Mouse (Mus musculus): ENCODE results near the gene Ift172.

Ift172 gene

DNA sequence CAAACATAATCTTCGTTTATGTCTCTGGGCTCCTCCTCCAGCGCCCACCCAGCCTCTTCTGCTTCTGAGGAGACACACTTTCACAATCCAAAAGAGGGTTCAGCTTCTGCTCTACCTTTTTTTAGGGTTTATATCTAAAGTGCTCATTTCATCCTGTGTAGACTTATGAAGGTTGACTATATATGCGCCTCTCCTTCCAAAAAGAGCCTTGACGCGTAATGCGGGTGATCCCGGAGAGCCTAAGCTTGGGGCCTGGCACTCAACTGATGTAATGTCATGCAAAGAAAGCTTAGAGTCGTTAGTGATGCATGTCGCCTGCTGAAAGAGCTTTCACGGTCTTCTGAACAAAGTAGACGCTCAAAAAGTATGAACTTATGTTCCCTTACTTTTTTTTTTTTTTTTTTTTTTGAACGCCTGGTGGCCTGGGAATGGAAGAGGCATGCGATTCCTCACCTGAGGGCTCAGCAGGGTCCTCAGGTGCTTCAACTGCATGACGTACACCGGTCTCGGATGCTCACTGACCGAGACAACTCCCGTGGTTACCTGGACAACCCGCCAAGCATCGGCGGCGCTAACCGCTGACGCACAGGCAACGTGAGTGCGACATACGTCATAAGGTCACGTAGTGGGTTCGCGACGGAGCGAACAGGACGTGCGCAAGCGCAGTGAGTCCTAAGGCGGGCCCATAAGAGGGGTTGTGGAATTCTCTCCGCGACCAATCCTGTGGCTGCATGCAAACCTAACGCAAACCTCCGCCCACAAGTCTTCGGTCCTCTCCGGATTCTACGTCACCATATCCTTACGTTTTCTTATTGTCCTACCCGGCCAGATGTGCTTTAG is at the start of gene Ift172:
Gene Ift172 (minus strand): TSS at position 596 of the 840 bp plus-strand sequence.
- DNase-seq, result peak; percentile 98

DNA sequence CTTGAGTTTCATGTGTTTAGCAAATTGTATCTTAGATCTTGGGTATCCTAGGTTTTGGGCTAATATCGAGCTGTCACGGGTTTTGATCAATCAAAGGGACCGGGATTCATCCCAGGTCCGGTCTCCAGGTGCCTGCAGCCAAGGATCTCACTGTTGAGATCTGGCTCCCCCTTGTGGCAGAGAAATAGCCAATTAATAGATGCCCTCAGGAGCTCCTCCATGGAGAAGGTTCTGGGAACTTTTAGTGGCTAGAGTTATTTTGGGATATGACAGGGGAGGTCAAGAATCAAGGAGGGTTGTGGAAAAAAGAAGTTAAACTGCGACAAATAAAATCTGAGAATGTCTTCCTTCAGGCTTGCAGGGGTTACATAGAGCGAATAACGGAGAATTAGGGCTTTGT is 37.3 kb upstream of the Ift172 start:
- peak; percentile 79 to 82 for DNase-seq

DNA sequence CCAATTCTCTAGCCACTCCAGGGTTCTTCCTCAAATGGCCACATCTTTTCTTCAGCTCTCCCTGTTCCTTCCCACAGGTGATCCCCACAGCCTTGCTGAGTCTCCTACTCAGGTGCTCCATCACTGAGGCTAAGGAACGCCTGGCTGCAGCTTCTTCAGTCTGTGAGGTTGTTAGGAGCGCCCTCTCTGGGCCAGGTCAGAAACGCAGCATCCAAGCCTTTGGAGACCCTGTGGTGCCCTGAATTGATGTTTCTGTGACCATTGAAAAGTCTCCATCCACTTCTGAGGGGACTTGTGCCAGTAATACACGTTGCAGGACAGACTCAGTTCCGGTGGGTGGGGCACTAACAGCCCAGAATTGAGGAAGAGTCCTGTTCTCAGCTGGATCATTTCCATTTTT is 35.9 kb upstream of the Ift172 start:
- peak; percentile 8 to 50 for DNase-seq

DNA sequence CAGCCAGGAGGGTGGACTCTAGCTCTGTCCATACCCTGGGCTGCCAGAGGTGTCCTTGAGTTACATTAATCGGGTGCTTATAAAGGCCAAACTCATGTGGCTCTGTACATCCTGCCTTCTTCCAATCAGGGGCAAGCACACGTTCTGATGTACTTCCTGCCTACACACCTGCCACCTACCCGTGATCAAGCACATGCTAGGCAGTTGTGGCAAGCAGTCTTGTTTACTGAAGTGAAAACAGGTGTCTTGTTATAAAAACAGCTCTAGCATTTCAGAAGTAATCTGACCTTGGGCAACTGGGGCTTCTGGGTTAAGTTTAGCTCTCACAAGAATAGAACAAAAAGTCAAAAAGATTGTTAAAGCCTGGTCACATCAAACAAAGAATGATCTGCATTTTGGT is 33.2 kb upstream of the Ift172 start:
- DNase-seq, result no peak

DNA sequence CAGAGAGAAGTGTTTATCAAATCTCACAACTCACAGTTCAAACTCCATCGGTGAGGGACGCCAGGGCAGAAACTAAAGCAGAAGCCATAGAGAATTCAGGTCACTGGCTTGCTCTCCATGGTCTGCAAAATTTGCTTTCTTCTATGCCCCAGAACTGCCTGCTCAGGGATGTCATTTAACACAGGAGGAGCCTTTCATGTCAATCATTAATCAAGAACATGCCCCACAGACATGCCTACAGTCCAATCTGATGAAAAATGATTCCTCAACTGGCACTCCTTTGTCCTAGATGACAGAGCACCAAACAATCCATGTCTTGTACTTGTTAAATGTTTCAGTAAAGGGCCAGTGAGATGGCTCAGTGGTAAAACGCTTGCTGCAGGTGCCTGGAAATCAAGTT is 31.9 kb upstream of the Ift172 start:
- peak; percentile 19 to 36 for DNase-seq

DNA sequence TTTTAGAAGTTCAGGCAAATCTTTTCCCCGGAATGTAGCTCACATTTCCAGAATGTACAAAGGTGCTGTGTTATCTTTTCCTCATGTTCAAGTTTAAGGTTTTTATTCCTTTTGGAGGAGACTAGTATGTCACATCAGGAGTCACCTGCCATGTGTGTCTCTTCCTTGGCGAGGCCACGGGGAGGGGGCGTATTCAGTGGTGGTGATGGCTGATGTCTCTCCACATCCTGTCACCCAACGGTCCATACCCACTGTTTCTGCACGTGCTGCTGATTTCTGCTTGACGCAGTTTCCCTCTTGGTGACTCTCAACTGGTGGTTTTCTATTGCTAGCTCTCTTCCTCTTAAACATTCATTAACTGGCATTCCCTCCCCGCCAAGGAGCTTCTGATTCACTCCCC is 21.9 kb upstream of the Ift172 start:
- no peak for DNase-seq

DNA sequence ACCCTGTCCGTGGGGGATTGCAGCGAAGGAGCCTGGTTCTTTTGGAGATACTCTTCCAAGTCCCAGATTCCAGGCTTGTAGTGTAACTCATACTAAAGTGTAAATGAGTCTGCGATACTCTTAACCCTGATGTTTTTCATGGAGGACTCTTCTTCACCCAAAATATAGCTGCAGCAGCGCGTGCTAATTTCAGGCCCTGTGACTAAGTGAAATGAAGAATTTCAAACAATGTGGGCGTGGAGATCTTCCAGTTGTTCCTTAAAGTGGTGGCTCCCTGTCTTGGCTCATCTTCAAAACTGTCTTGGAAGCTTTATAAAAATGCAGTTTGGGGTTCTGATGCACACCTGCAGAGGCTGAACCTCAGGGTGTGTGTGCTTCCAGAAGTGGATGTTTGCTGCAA is 12.2 kb upstream of the Ift172 start:
- no peak for DNase-seq

DNA sequence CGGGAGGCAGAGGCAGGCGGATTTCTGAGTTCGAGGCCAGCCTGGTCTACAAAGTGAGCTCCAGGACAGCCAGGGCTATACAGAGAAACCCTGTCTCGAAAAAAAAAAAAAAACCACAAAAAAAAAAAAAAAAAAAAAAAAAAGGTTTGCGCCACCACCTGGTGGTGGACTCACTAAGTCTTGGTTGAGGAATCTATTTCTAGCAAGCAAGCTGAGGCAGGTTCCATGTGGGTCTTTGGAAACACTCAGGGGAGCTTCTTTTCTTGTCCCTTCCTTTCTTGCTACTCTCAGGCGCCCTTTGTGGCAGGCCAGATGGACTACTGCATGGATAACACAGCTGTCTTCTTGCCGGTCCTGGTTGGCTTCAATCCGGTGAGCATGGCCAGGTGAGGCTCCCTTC is 10.9 kb upstream of the Ift172 start:
- no peak for DNase-seq

DNA sequence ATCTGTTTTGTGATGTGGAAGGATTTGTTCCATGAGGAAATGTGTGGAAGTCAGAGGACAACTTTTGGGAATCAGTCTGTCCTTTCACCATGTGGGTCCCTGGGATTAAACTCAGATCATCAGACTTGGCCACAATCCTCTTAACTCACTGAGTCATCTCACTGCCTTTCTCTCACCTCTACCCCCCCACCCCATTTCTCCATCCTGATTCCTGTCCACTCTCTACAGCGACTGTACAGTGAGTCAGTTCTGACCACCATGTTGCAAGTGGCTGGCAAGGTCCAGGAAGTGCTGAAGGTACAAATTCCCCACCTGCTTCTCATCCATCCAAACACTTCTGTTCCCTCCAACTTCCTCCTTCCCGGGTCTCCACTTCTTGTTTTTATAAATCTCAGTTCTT is 7.6 kb upstream of the Ift172 start:
- DNase-seq, result no peak

DNA sequence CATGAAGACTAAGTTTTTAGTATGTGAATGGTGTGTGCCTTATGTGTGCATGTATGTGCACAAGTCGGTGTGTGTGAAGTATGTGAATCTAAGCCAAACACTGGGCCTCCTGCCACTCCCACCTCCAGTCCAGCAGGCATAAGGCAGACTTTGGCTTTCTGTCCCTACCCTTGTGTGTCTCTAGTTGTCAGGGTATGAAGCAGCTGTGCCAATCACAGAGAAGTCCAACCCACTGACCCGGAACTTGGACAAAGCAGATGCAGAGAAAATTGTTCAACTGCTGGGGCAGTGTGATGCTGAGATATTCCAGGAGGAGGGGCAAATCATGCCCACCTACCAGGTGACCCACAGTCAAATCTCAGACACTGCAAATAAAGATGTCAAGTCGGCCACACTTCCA is 7.1 kb upstream of the Ift172 start:
- DNase-seq, result peak; percentile 20 to 44

DNA sequence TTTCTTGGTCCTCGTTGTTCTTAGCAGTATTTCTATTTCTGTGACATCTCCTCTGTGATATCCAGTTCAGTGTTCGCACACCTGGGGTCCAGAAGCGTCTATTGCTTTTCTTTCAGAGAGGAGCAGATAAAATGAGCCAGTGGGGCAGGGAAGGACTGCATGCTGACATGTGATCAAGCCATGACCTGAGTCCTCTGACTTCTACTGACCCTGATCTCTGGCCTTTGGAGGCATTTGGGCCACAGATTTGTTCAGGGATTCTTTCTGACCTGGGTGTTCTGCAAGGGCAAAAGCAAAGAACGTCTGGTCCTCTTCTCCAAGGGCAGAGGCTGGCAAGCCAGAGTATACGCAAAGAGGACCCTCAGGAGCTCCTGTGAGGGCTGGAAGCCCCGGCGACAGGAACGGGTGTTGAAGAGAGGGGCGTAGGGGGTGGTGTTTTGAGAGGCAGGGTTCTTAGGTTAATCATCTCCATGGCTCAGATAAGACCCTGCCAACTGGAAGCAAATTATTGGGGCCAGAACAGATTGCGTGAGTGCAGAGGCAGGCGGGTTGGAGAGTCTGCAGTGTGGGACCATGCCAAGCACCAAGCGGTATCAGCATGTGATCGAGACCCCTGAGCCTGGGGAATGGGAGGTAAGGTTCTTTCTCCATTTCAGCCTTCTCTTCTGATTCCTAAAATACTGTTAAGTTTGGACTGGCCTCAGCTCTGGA is 6.3 kb upstream of the Ift172 start, which contains the start of gene Gckr:
Gene Gckr (plus strand): TSS at position 397 of the 711 bp plus-strand sequence.
- no peak for DNase-seq

DNA sequence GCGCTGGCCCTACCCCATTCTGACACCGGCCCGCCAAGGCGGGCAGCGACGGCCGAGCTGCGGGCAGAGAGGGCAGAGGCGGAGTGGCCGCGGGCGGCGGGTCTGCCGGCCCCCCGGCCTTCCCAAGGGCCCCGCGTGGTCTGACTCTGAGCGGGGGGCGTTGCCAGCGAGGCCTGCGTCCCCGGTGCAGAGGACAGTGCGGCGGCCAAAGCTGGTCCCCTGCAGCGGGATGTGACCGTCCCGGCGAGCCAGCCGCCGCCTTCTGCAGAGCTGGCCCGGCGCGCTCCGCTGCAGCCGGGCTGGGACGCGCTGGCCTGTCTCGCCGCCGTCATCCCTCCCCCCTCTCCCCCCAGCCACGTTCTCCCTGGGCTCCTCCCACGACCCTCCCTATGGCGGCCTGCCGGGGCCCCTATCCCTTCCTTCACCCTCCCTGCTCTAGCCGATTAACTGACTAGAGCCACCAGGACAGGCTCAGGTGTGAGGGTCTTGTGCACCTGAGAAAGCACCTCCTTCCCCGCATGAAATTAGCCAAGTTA is 4.8 kb upstream of the Ift172 start, which contains the start of gene Fndc4:
Gene Fndc4 (minus strand): TSS at position 475 of the 536 bp plus-strand sequence.
- DNase-seq, result peak in 1 of 2 experiments; percentile 60

DNA sequence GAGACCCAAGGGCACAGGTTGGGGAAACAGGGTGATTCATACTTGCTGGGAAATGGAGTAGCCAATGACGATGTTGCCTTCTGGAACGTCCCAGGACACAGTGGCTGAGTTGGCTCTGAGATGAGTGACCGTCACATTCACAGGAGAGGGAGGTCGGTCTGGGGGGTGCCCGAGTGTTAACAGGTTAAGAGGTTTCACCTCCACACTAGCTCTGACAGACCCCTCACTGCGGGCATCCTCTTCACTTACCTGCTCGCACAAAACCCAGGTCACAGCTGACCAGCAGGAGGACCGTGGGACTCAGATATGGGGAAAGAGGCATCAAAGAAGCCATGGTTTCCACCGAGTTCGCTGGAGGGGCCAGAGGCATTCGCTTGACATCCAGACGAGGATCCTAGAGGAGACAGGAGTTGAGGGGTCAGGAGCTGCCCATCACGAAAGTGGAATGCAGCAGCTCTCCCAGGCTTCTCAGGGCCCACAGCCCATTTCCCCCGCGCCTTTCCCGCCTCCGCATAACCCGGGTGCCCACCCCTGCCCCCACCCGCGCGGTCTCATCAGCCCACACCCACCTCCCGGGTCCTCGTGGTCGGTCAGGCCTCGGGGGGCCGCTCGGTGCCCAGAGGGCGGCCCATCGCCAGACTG is 4.2 kb upstream of the Ift172 start:
- peak in 1 of 2 experiments; percentile 11 for DNase-seq

DNA sequence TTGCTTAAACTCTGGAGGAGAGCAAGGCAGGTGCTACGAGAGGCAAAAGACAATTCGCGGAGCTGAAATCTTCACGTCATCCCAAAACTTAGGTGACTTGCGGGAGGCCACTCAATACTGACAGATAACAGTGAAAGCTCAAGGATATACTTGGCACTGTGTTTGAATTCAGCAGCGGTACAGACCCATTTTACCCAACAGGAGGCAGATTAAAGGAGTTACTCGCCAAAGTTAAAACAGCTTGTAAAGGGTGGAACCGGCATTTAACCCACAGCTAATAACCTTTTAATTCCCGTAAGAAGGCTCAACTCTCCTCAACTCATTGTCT is 409 bp upstream of the Ift172 start:
- no peak for DNase-seq

DNA sequence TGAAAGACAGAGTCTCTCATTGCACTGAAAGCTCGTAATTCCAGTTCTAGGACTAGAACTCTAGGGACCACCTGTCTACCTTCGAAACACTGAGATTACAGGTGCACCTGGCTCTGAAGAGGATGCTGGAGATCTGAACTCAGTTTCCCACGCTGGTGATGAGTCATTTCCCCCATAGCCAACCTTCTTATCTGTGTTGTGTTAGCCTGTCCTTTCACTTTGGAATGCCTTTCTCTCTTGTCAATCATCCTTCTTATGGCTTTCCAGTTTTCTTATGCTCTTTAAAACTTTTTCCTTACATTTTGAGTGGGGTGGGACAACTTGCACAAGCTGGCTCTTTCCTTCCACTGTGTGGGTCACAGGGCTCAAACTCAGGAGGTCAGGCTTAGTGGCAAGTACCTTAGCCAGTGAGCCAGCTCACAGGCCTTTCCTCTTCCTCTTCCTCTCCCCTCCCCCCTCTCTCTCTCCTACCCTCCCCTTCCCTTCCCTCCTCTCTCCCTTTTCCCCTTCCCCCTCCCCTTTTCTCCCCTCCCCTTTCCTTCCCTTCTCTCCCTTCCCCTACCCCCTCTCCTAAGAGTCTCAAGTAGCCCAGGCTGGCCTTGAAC is 1.2 kb downstream of the Ift172 start:
- no peak for DNase-seq

DNA sequence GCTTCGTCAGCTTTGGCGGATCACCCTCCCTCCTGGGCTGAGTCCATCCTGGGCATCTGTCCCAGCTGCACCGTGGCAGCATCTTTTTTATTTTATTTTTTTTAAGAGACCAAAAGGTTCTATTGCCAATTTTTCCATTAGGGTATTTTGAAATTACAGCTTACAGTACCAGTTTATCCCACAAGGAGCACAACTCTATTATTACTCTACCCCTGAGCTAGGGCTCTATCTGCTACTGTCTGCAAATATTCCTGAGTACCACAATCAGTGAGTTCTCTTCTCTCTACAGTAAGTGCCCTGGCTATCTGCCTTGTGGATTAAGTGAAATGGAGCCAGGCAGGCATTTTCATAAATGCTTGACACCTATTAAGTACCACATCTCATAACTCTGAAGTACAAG is 2.3 kb downstream of the Ift172 start:
- DNase-seq, result no peak

DNA sequence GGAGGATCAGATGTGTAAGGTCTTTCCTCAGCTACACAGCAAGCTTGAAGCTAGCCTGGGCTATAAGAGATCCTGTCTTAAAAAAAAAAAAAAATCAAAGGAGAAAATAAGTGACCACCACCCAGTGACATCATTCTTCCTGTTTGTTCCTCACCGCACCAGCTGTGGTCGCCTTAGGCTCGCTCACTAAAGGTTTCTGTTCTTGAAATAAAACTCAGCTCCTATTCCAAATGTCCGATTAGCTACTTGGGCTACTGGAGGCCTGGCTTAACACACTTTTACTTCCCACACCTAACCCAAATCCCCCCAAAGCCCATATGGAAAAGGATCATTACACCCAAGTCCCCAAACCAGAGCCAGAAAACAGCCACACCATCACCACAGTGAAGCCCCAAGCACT is 2.7 kb downstream of the Ift172 start:
- no peak for DNase-seq

DNA sequence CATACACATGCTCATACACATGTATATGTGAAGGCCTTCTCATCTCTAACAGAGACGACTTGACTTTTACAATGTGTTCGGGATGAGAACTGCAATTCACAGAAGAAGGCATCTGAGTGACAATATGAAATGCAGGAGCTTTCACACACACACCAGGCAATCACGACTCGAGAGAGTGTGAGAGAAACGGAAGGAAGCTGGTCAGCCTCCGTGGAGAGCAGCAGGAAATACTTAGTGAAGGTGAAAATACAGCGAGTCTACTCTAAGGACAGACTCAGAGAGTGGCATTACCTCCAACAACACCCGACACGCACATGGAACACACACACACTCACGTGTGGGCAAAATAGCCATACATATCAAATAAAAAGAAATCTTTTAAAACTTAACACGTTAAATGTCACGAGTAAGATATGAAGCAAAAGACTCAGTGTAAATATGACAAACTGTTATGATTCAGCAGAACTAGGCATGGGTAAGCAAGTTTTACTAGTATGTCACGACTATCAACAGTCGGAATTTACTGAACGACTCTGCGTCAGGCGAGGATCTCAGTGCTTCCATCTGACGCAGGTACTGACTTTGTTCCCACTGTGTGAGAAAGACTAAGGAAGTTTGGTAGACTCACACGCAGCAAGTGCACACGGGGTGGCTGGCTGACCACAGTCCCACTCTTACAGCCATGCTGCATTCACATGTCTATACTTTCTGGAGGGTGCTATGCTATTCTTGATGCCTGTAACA is 11.5 kb downstream of the Ift172 start:
- no peak for DNase-seq

DNA sequence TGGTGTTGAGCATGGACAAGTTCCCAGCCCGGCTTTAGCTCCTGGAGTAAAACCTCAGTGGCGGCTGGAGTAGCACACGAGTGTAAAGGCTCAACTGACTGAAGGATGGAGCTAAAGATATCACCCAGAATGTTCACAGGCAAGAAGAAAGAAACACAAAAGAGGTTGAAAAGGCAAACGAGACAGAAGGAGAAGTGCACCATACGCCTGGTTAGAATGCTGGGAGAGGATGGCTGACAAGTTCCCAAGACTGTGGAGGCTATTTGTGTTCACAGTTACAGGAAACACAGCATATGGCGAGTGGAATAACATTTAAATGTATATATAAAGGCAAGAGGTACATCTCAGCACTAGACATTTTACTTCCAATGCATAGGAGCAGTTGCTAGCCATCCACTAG is 17.9 kb downstream of the Ift172 start:
- no peak for DNase-seq

DNA sequence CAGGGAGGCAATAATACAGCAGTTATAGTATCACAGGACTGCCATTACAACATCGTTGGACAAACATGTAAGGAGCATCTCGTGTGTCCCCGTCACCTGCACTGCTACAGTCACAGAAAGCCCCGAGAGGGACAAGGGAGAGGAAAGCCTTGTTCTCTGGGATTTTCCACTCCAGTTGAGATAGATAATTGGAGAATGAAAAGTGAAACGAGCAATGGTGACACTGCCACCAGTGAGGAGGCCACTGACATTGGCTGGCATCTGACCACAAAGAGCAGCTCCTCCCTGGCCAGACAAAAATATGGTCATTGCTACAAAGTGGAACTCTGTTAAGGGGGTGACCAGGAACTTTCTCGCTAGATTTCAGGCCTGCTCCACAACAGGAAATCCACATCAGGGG is 23.2 kb downstream of the Ift172 start:
- peak; percentile 13 to 20 for DNase-seq

DNA sequence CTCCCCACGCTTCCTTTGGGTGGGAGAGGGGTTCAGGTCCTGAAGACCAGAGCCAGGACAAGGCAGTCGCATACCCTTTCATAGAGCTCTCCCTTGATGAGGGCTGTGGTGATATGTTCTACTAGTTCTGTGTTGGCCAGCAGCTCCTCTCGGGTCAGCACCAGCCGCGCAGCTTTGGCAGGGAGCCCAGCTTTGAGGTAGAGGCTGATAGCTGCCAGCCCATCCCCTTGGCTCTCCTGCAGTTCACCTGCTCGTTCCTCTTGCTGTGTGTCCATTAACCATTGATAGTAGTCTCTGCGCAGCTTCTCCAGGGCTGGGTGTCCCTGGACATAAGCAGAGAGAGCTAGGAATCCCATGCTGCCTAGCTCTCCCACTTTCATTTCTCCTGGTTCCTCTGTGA is 24.8 kb downstream of the Ift172 start:
- DNase-seq, result peak in 1 of 2 experiments; percentile 16

DNA sequence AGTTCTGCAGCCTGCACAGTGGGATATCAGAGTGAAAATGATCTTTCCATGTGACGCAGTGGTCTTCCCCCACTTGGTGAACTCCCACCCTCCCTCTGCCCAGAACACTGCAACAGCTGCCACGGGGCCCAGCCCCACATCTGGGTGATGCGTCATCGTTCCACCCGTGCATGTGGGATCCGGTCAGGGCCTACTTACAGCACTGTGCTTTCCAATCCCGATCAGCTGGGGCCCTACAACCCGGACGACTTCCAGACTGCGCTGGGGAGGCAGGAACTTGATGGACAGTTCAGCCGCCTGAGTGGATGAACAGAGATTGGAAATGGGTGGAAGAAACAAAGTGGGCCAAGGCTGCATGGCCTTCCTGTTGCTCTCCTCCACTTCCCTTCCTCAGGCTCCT is 33.3 kb downstream of the Ift172 start:
- no peak for DNase-seq
